Mouse (Mus musculus): ENCODE data around the gene Card10.
"Not testable (repeated sequence)": the region's sequence is repeated elsewhere in the genome, so short reads cannot be mapped to it uniquely, and the experiment has no call there.

Gene Card10

DNA sequence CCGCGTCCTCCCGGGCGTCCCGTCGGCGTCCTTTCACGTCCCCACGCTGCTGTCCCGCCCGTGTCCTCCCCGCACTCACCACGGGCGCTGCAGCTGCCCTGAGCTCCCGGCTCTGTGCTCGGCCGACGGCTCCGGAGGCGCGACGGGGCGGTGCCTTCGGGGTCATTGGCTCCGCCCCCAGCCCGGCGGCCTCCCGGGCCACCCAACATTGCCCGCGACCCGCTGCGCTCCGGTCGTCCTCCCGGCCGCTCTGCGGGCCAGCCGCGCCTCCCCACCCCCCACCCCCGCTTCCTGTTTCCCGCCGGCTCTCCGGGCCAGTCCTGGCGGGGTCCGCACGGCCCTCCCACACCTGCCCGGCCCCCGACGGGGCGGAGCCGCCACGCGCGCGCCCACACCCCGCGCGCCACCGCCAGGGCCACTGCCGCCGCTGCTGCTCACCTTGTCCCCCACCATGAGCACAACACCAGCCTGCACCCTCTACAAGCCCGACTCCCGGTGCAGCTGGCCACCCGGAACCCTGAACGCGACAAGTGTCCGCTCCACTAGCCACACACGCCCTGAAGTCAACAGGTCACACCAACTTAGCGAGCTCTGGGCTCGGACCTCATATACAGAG lies at the start of gene Card10:
Card10 (minus strand) TSS at position 267 of the 616 bp plus-strand sequence.
- peak; percentile 86 for DNase-seq

DNA sequence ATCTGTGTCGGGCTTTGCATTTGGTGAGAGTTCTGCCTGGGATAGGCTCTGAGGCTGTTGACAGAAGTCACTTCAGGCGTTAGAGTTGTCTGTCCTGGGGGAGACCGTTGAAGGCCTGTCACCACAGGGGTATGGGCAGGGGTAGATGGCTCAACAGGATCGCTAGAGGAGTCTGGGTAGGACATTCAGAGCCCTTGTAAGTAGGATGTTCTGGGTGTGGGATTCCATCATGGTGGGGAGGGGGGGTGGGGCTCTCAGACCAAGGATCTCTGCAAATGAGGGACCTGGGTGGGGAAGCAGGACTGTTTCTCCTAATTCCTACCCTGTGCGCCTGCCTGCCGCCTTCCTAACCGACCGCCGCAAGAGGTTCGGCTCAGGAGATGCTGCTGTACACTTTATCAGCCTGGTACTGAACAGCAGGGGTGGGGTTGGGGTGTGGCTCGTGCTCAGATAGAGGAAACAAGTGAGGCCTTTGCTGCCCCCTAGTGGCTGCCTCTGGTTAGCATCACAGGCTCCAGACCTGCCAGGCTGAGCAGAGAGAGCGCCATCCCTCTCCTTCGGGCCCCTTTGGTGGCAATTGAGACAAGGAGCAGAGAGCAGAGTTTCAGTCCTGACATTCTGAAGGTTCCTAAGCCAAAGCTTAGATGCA lies 48.8 kb upstream of the Card10 start:
- DNase-seq = peak; percentile 93

DNA sequence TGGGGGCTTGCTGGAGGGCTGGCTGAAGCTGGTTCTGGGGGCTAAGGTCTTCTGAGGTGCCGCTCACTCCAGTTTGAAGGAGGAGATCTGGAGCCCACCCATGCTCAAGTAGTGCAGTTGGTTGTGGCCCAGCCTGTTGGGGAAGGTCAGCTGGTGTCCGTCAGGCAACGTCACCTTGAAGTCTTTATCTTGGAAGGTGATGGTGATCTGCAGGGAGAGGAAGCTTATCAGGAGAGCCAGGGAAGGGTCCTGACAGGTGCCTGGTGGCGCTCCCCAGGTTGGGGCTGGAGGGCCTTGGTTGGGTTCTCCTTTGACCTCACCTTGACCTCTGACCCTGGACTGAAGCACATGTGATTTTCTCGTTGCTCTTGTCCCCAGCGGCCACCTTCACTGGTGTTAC lies 48.1 kb upstream of the Card10 start:
- DNase-seq = no peak

DNA sequence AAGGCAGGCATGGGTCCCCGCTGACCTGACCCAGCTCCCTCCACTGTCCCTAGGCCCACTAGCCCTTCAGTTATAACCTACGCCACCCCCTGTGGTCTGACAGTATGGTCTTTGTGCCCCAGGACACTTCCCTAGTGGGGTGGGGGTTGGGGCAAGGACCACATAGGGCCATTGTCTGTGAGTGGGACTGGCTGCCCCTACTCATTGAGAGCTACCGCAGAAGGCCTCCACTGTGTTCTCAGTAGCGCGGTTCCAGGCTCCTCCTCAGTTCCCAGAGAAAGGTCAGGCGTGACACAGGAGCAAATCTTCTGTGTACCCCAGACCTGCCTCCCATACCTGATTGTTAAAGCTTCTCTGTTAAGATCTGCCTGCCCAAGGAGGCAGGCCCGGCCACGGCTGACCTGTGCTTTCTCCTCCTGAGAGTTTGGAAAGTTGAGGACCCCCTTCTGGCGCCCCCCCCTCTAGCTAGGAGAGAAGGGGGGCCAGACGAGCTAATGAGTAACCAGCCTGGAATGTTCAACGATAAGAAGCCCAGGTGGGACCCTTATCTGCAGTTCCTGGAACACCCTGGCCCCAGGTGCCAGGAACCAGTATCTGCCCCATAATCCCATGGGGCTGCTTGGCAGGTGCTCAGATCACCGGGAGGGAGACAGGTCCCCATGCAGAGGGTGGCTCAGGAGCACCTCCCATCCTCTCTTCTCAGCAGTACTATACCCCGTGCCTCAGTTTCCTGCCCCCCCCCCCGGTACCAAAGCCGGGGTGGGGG lies 47.4 kb upstream of the Card10 start:
- no peak for DNase-seq

DNA sequence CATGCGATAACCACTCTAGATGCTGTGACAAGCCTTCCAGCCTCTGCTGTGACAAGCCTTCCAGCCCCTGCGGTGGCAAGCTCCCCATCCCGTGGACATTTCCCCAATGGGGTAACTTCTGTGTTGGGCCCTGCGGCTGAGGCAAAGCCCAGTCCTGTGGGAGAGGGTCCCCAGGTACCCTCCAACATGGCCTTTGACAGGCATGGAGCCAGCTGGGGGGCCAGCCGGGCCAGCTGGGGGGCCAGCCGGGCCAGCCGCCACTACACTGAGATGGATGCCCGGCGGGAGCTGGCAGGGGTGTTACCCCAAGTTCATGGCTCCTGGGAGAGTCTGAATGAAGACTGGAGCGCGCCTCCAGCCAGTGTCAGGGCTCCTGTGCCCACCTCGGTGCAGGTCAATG lies 46.6 kb upstream of the Card10 start:
- no peak for DNase-seq

DNA sequence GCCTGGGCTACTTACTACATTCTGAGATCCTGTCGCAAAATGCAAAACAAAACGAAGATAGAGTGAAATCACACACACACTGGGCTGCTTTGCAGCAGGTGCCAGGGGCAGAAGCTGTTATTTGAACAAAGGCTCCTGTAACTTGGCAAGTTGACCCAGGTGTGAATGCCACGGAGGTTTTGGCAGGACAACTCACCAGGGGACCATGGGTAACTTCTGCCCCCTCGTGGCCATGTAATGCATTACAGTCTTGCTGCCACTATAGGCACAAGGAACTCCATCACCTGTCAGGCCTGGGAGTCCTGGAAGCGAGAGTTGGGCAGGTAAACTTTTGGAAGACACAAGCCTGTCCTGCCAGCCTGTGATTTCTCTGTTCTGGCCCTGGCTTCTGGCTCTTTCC lies 45.6 kb upstream of the Card10 start:
- peak; percentile 90 for DNase-seq

DNA sequence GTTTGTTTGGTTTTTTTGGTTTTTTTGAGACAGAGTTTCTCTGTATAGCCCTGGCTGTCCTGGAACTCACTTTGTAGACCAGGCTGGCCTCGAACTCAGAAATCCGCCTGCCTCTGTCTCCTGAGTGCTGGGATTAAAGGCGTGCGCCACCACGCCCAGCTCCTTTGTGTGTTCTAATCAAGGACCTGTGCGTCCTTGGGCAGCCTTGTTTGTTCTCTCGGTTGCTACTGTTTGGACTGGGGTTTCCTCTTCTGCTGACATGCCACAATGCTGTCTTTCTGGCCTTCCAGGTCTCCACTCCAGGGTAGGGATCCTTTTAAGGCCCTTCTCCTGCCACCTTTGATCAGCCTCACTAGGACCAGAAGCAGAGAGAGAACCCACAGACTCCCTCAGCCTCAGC lies 44.0 kb upstream of the Card10 start:
- not testable (repeated sequence) for DNase-seq

DNA sequence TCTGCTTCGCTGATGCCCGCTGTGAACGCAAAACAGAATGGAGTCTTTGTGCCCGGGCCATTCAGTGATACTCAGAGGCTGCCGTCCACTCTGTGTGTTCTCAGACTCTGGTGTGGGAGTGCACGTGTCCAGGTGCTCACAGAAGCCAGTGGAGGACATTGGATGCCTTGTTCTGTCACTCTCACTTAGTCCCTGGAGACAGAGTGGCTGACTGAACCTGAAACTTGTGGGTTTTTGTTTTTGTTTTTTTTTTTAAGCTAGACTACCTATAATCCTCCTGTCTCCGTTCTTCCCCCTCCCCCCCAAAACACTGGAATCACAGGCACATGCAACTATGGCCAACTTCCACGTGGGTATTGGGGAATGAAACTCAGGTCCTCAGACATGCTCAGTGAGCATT lies 43.5 kb upstream of the Card10 start:
- no peak for DNase-seq

DNA sequence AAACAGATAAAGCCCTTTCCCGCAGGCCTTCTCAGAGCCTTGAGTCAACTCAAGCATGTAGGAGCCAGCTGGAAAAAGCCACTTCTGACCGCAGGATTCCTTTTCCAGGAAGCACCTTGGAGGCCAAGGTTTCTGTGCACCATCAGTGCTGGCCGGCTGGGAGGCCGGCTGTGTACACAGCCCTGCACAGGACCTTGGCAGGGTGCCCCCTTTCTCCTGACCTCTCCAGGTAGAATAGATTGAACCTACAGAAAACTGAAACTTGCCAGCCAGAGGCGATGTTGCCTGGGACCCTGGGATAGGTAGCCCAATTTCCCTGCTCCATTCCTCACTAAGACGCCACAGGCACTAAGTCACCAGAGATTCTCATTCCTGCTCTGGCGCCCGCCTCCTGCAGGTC lies 43.0 kb upstream of the Card10 start:
- DNase-seq = peak; percentile 64

DNA sequence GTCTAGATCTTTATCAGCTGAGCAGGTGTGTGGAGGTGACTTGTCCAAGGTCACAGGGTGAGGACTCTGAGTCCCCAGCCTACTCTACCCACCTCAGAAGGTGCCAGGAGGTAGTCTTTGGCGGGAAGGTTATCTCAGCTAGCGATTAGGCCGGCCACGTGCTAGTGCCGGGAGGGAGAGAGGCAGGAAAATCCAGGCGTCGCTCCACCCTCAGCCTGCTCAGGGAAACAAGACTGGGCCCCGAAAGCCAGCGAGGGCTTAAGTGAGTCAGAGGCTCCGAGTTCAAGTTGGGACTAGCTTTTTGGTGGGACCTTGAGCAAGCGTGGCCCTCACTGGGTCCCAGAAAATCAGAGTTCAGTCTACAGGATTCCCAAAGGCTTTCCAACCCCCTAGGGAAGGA lies 42.5 kb upstream of the Card10 start:
- no peak for DNase-seq

DNA sequence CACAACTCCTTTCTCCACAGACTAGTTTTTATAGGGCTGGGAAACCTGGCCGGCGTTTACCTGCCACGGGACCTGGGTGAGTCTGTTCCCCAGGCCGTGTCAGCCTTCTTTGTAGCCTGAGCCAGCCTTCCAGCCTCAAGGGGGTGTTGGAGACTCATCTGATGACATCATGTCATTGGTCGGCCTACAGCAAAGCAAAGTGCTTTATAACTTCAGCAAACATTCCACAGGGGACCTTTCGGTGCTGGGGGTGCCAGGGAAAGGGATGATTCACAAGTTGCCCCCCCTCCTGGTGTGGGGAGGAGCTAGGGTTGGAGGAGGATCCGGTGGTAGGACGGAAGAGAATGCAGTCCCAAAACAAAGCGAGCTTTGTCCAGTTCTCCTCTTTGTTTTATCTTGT lies 41.9 kb upstream of the Card10 start:
- DNase-seq = peak; percentile 79

DNA sequence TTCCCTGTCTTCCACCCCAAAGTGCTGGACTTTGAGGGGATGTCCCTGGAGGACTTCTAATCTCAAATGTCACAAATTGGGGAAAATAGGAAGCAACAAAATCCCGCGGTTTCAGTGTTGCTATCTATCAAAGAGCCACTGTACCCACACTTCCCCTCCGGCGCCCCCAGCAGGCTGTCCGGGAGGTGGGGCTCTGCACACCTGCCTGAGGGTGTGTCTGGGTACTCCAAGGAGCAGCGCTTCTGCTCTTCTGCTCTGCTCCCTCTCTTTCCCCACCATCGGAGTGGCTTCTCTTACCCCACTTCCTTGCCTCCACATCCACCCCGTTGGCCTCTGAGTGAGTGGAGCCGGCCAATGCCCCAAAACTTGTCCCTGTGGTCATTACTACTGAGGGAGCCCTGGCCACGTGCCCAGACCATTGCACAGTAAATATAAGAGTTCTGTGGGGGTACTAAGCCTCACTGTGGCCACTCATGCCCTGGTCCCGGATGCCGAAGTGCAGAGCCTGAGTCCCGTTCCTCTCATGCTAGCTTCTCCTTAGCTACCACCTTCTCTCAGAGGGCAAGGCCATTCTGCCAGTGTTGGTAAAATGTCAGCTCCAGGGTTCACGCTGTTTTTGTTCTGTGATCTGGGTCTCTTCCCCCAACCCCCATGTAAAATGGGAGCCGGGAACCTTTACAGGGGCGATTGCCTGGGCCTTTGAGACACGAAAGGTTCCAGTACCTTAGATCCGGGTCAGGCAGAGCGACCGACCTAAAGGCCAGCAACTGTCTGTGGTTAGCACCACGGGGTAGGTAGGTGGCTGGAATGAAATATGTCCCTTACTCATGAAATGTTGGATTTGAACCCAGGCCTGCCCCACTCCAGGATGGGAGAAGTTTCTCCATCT lies 41.0 kb upstream of the Card10 start:
- DNase-seq = peak; percentile 53

DNA sequence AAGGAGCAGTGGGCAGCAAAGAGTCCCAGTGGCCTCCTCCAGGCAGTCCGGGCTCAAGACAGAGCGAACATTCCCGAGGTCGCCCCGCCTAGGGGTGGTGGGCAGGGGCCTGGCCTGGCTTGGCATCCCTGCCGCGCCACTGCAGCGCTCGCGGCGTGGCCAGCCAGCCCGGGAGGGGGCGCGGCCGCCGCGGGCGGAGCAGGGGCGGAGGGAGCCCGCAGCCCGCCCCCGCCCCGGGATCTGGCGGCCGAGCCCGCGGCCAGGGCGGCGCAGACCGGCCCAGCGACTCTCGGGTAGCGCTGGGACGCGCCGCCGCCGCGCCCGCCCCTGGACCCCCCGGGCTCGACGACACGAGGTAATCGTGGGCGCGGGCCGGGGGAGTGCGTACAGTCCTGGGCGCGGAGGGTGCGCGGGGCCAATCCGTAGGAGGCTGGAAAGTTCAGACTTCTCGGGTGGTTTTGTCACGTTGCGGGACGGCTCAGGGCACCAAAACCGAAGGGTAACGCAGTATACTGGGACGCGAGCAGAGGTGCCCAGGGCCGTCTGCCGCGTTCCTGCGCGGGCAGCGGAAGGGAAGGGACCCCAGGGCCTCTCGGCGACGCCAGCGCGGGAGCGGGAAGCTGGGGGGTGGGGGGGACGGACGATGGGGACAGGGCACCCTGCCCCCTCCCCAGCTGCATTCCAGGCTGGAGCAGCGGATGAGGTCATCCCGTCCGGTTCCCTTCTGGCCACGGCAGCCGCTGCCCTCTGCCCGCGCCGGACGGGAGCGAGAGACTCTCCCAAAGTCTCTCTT lies 39.7 kb upstream of the Card10 start, which contains the start of gene Cdc42ep1:
Cdc42ep1 (plus strand) TSS at position 254 of the 793 bp plus-strand sequence.
- DNase-seq = peak; percentile 88

DNA sequence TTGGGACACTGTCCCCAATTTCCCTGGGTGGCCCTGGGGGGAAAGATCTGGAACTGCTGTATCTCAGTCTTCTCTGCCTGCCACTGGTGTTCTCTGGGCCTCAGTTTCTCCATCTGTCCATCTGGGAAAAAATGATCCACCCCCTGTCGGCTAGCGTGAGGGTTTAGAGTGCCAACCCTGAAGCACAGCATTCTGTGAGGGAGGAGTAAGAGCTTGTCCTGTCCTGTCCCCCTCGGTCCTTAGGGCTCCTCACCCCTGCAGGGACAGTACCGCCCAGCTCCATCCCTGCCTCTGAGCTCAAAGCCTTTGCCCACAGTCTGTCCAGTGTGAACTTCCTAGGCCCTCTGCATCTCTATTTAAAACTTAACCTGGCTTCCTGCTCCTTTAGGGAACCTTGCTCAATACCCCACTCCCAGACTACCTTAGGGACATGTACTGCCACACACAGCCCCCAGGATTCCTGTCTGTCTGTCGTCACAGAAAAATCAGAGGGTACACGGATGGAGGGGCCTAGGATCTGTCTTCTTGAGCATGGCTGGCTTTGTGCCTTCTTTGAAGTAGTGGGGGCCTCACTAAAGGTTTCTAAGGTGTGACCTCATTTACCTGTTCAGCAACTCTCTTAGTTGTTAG lies 38.4 kb upstream of the Card10 start:
- DNase-seq = no peak

DNA sequence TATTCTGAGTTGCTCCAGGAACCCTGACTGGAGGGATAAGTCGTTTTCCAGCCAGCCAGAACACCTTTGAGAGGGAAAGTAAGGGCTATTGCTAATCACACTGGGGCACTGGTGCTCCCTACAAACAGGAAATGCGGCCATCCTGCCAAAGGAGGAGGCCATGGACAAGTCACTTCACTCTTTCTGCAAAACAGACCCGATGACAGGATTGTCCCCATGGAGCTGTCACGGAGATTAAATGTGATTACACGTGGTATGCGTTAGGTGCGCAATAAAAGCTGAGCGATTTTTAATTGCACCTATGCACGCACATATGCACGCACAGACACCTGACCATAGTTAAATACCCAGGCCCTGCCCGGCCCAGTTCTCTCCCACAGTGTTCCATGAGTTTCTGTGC lies 37.9 kb upstream of the Card10 start:
- no peak for DNase-seq

DNA sequence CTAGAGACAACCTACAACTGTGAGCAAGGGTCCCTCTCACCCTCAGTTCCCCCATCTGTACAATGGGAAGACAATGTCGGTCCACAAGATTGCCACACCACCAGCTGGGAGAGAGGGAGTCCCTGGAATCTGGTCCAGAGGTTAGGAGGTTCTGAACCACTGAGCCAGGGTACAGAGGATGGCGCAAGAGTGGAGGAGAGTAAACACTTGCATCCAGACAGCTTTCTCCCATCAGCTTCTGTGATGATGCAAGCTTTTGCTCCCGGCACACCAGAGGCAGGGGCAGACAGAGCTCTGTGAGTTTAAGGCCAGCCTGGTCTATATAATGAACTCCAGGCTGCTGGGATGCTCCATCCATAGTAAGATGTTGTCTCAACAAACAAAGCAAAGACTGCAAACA lies 37.4 kb upstream of the Card10 start:
- DNase-seq = no peak

DNA sequence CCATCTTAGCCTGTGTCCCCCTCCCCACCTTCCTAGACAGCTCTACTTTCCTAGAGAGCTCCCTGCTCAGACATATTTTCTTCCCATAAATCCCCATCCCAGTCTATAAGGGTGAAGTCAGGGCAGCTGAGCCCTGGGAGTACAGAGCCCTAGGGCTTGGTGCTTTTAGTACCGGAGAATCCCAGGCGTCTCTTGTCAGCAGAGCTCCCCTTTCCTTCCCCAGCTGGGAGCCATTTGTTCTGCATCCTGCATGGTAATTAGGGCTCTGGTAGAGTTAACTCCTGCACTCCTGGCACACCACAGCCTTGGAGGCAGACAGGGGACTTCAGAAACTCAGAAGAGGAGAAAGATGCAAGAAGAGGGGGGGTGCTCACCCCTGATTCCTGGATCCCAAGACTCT lies 36.9 kb upstream of the Card10 start:
- no peak for DNase-seq

DNA sequence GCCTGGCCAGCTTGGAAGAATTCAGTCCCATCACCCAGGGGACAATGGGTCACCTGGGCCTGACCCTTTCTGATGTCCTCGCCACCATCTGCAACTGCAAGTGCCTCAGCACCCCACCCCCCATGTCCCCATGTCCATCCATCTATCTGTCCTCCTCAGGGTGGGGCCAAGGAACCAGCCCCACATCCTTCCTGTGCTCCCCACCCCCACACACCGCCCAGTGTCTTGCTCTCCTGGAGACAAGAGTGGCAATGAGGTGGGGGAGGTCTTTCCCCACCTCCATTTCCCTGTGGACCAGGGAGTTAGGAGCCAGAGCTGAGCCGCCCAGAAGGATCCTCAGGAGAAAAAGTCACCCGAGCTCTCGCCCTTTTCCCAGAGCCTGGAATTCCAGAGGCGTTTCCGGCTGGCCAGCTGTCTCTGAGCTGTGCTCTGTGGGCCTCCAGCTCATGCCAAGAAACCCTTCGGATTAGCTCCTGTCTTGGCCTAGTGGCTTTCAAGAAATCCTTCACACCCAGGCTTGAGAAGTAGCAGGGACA lies 33.3 kb upstream of the Card10 start:
- DNase-seq = peak; percentile 87

DNA sequence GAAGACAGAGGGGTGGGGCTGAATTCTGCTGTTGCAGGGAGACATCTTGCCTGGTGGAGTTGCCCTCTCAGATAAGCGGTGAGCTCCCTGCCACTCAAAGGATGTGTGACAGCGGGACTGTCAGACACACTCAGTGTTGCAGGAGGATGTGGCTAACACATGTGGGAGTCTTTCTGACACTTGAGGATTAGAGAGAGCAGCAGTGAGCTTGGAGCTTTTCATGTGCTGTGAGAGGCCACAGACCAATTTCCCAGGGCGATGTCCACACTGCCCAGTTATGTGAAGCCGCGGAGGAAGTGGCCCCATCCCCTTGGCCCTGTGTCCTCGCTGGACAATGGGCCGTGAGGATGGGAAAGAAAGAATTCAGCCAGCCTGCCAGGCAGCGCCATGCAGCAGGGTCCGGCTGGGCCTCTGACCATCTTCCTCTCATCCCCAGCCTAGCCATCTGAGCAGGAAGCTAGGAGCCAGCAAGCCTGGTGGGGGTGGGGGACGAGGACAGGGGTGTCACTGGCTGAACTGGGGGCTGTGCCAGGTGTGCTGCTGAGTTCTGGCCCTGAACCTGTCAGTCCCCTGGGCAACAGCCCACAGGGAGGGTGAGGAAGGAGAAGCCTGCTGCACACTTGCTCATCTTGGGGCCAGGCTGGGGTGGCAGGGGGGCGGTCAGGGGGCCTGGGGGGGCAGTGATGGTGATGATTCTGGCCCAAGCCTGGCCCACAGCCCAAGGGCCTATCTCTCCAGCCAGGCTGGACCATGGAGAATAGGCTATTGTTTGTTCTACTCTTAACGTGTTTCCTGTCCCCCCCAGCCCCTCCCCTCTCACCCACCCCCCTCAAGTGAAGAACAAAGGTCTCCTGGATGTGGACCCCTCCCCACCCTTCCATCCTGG lies 32.6 kb upstream of the Card10 start:
- peak; percentile 82 for DNase-seq

Data from kidney, postnatal 14 days (tissue).